Mouse (Mus musculus): ENCODE measurements around the gene Tmem127.
"Not testable (repeated sequence)": the region's sequence is repeated elsewhere in the genome, so short reads cannot be mapped to it uniquely, and the experiment has no call there.

Gene Tmem127

DNA sequence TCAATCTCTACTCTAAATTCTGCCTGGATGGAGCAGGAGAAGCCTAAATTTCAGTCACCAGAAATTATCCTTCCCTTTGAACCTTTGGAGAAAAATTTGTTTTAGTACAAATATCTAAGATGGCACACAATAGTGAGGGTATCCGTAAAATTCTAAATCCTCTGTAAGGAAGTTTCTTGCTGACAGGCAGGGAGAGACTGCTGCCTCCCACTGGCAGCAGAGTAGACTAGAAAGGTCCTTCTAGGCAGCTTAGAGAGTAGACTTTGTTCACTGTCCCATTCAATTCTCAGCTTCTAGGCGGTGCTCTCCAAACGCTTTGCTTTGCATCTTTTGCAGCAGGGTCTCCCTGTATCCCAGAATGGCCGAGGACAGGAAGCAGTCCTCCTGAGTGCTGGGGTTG lies 20.1 kb downstream of the Tmem127 start:
- no peak for DNase-seq (ENCODE audit: low spot score)

DNA sequence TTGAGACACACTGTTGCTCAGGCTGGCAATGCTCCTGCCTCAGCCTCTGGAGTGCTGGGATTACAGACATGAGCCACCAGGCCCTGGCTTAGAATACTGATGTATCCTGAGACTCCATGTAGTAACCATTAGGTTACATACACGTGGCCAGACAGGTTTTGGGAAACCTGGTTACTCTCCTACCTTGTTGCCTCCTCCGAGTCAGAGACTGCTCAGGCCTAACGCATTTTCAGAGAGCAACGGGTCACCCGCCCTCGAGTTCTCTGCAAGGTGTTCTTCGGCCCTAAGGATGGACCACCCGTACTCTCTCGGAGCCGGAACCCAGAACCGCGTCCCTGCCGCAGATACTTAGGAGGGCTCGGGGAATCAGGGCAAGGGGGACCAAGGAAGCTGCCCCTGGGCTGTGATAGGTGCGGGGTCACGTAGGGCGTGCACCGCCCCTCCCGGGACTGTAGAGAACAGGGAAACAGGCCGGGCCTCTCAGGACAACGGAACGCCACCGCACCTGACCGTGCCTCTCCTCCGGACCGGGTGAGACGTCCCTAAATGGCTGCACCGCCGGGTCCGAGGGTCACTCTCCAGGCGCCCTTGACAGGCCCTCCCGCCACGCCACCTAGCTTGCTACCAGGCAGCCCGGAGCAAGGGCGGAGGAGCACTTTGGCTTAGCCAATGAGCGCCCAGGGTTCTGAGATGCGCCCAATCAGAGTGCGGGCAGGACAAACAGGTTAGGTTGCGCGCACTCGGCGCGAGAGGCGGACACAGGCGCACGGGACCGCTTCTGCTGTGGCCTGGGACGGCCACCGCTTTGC lies 22.0 kb downstream of the Tmem127 start, which contains the start of gene Stard7:
Gene Stard7, plus strand, starts transcription at position 728 of the 809 bp plus-strand sequence.
- DNase-seq (ENCODE audit: low spot score): peak; percentile 83

DNA sequence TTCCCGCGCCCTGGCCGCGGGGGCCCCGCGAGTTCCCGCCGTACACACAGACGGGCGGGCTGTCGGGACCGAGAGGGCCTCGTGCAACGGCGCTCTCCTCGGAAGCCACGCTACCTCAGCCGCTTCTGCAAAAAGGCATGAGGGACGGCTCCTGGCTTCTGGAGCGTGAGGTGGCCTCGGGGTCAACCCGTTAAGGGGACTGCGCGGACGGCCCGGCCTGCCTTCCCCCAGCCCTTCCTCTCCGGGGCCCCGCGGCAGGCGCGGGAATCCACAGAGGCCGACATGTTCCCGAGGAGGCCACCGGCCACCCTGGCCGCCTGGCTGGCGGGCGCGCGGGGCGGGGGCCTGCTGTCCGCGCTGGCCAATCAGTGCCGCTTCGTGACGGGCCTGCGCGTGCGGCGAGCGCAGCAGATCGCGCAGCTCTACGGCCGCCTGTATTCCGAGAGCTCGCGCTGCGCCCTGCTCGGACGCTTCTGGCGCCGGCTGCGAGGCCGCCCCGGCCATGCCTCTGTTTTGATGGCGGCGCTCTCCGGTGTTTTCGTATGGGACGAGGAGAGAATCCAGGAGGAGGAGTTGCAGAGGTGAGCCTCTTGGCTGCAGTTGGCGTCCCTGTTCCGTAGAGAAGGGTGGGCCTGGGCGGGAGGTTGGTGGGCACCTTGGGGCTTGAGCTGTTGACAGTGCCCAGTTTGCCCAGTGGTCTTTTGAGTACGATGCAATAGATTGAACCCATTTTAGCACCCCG lies 22.8 kb downstream of the Tmem127 start:
- DNase-seq (ENCODE audit: low spot score): peak; percentile 27

DNA sequence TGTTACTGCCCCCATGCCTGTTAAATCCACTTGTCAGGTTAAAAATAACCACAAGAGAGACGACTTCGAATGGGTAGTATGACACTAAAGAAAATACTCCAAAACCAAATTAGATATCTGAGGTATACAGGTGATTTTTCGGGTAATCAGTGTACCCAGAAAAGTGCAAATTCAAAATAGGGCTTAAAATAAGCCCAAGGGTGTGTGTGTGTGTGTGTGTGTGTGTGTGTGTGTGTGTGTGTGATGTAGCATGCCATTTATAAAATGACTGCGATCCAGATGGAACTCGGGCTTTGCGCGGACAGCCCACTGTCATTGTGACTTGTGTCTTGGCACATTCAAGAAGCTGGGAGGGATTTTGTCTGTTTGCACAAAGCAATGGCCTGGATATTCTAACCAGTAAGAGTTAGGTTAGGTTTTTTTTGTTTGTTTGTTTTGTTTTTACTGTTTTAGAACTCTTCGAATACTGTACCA lies 23.4 kb downstream of the Tmem127 start:
- no peak for DNase-seq (ENCODE audit: low spot score)

DNA sequence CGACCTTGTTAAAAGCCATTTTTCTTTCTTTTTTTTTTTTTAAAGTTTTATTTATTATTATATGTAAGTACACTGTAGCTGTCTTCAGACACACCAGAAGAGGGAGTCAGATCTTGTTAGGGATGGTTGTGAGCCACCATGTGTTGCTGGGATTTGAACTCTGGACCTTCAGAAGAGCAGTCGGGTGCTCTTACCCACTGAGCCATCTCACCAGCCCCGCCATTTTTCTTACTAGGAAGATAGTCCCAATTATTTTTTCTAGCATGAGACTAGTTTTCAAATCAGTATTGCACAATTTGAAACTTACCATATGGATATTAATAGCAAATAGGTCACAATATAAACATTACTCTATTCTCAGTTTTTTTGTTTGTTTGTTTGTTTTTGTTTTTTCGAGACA lies 24.3 kb downstream of the Tmem127 start:
- DNase-seq (ENCODE audit: low spot score): not testable (repeated sequence)

DNA sequence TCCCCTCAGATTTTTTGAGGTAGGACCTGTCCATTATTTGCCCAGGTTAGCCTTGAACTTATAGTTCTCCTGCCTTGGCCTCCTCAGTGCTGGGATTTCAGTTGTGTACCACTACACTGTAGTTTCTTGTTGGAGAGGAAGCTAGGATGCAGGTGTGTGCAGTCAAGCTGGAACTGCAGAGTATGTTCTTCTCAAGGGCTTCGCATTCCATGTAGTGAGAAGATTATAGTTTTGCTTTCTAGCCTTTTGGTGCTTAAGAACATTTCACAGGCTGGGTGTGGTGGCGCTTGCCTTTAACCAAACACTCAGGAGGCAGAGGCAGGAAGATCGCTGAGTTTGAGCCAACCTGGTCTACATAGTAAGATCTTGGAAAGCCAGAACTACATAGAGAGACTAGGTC lies 25.1 kb downstream of the Tmem127 start:
- DNase-seq (ENCODE audit: low spot score): no peak

DNA sequence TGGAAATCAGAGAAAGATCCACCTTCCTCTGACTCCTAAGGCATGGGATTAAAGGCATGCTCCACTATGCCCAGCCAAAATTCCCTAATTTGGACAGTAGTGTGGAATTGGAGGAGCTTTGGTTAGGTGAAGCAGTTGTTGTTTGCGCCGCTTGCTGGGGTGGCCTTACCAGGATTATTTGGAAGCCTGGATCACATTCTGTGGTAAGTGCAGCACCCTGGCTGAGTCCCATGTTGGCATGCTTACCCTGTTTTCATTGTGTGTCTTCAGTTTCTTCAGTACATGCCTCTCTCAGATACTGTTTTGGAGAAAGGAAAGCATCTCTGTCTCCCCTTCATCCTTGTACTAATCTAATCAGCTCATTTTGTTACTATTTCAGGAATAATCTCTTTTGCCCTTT lies 26.9 kb downstream of the Tmem127 start:
- no peak for DNase-seq (ENCODE audit: low spot score)

DNA sequence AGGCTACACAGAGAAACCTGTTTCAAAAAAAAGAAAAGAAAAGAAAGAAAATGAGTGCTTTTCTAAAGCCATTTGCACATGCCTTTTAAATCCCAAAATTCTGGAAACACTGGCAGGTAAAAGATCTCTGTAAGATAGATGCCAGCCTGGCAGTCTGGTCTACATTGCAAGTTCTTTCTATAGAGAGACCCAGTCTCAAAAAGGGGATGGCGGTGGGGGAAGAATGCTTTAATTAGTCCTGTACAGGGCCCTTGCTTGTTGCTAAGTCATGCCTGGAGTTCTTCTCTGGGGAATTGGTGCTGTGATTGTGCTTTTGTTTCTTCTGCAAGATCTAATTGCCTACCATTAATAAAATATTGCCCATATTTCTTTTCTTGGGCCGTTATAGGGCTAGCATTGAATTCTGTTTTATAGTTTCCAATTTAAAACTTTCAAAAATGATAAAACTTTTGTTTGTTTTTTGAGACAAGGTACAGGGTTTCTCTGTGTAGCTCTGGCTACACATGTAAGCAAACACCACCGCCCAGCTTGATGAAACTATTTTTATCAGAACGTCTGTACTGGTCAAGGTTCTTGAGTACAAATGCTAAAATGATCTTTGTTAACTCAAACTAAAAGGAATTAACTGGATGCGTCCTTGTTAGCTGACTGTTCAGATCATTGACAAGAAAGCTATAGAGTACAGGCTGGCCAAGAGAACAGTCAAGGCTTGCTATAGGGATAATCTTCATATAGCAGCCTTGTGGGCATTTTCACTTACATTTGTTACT lies 28.0 kb downstream of the Tmem127 start:
- DNase-seq (ENCODE audit: low spot score): no peak

DNA sequence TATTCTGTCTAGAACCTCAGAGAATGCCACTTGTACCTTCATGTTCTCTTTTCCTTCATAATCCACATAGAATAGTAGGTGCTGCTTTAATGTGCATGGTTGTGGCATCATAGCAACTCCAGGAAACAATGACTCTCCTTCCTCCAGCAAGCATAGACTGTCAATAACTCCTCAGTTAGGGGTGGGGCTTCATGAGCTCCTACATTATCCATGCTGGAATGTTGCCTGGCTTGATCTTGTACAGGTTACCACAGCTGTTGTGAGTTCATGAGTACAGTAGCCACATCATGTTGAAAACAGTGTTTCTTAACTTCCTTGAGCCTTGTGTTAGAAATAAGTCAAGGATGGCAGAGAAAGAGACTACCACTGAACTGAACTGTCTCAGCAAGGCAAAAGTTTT lies 30.5 kb downstream of the Tmem127 start:
- no peak for DNase-seq (ENCODE audit: low spot score)

DNA sequence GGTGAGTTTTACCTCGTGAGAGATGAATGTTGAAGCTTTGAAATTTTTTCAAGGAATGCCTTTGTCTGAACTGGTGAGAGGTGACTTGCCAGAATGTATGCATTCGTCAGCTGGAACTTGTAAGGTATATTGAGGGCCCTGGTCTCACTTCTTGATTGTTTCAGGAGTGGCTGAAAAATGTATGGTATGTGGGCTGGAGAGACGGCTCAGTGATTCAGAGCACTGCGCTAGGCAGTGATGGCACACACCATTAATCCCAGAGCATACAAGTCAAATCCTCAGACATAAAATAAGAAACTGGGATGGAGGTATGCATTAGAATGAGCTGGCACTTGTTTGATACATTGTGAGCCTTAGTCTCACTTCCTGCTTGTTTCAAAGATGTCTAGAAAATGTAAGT lies 44.5 kb downstream of the Tmem127 start:
- DNase-seq (ENCODE audit: low spot score): no peak

DNA sequence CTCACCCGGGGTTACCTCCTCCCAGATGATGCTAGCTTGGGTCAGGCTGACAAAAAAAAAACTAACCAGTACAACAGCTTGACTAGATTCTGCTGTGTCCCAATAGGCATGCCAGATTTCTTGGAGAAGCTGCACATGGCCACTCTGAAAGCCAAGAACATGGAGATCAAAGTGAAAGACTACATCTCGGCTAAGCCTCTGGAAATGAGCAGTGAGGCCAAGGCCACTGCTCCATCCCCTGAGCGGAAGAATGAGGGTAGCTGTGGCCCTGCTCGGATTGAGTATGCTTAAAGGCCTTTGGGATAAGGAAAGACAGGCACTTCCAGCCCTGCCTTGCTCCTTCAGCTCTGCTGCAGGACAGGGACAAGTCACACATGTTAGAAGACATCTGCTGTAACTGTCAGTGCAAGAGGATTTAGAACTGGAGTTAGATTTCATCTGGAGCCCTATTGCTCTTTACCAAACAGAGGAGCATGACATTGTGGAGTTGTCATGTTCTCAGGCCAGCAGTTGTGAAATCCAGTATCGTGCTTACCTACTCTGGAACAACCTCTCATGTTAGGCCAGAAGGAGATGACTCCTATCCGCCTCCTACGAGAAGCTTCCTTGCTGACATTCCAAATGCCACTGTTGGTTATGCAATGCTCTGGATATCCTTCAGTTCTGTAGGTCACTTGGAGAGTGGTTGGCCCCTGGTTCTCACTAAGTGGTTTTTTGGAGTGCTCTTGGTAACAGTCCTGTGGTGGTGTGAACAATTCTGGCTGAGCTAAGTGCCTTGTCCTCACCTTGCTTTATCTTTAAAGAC lies 49.5 kb downstream of the Tmem127 start:
- no peak for DNase-seq (ENCODE audit: low spot score)

DNA sequence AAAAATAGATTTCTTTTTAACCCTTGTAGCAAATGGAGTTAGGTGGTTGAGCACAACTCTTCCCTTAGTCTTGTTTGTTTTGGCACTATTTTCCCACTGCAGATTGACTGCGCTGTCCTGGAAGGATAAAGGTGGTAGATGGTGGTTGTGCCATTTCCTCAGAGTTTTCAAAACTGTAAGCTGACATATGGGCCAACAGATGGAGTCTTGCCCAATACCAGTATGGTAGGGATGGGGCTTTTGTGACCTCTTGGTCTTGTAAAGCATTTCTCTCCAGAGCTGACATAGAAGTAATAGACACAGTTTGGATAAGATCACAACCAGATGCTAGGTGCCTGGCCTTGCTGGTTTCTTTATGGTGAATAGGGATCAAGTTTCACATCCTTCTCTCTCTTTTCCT lies 50.3 kb downstream of the Tmem127 start:
- DNase-seq (ENCODE audit: low spot score): no peak

DNA sequence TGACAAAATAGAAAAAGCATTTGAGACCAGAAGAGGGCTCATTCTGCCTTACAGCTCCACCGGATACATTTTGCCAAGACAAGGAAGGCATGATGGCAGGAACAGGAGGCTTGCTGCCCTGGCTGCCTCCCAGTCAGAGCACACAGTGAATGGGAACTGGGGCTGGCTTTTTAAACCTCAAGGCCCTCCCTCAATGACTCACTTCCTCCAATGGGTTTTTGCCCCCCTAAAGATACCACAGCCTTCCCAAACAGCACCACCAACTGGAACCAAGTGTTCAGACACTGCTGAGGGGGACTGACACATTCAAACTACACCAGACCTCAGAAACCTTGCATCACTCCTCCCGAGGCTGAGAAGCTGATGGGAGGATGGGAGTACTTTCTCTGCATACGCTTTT lies 53.0 kb downstream of the Tmem127 start:
- no peak for DNase-seq (ENCODE audit: low spot score)

DNA sequence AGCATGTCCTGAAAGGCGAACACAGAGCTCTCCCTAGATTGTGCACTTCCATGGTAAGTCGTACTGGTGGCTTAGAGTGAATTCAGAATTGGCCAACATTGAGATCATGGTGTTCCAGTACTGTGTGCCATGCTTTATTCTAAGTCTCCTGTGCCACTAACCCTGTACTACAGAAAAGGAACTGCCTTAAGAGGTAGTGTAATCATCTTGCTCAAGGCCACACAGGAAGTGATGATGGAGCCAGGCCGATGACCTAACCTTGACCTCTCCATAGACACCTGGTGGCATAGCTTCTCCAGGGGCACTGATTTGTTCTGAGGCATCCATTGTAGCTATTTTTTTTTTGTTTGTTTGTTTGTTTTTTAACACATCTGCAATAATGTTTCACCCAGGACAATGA lies 54.2 kb downstream of the Tmem127 start:
- no peak for DNase-seq (ENCODE audit: low spot score)

DNA sequence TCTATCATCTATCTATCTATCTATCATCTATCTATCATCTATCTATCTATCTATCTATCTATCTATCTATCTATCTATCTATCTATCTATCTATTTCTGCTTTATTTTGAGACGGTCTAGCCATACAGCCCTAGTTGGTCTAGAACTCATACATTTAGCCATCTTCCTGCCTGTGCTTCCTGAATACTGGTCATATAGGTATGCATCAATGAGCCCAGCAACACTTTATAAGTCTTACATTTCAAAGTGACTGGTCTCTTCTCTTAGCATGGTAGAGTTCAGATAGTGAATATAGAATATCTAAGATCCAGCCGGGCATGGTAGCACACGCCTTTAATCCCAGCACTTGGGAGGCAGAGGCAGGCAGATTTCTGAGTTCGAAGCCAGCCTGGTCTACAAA lies 56.5 kb downstream of the Tmem127 start:
- DNase-seq (ENCODE audit: low spot score): not testable (repeated sequence)

DNA sequence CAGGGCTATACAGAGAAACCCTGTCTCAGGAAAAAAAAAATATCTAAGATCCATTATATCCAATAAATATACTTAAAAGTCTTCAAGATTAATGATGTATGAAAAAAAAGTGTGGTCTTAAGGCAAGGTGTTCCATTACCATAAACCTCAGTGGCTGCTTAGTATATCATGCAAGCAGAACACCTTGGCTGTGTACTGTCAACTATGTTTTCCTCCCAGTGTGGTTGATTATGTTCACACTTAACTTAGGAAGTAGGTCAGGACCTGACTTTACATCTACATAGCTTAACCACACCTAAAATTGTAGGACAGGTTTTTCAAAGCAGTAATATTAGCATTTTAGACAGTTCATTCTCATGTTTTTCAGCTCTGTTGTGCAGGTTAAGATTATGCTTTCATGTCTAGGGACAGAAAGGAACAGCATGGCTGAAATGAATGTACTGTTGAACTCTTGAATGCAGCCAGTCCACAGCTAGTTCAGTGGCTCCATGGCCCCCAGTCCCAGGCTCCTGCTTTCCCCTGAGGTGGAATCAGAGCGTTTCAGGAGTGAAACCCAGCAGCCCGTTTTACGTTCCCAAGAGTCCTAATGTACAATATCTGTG lies 57.0 kb downstream of the Tmem127 start:
- no peak for DNase-seq (ENCODE audit: low spot score)

DNA sequence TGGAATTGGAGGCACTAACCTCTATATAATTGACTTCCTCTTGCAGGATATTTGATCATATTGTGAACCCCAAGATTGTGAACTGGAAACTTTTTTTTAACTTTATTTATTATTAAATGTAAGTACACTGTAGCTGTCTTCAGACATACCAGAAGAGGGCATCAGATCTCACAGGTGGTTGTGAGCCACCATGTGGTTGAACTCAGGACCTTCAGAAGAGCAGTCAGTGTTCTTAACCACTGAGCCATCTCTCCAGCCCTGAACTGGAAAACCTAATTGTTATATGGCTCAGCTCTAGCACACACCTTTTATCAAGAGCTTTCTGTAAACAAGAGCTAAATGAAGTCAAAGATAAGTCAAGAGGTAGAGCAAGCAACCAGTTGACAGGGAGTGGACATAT lies 58.4 kb downstream of the Tmem127 start:
- DNase-seq (ENCODE audit: low spot score): no peak

DNA sequence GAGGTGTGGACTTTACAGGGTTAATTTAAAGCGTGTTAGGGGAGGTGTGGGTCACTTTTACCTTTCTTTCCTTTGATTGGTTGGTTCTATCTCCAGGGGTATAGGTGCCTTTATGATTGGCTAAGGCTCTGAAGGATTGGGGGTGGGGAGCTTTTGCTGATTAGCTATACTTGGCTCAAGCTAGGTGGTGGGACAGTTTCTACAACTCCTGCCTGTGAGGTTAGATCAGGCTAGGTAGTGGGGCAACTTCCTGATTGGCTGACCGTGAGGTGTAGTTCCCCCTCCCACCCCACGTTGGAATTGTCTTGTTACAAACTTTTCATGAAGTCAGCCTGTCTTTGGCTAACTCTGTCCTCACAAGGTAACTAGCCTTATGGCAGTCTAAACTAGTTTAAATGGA lies 59.5 kb downstream of the Tmem127 start:
- no peak for DNase-seq (ENCODE audit: low spot score)

DNA sequence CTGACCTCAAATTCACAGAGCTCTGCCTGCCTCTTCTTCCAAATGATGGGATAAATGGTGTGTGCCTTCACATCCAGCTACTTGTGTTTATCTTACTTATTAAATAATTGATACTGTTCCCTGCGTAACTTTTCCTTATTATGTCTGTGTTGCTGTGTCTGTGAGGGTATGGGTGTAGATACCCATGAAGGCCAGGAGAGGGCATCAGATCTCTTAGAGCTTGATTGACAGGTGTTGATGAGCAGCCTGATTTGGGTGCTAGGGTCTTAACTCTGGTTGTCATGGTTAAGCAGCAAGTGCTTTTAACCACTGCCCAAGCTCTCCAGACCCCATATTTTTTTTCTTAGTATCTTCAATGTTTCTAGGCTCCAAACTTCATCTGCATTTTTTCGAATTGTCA lies 61.0 kb downstream of the Tmem127 start:
- DNase-seq (ENCODE audit: low spot score): no peak

DNA sequence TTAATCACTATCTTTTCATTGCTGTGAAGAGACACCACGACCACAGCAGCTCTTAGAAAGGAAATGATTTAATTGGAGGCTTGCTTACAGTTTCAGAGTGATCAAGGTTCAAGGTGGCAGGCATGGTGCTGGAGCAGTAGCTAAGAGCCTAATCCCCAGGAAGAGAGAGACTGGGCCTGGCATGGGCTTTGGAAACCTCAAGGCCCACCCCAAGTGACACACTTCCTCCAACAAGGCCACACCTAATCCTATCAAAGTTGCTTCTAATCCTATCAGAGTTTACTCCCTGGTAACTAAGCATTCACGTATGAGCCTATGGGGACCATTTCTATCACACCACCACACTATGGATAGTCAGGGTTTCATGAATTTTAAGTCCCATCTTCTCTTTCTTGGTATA lies 62.5 kb downstream of the Tmem127 start:
- DNase-seq (ENCODE audit: low spot score): no peak

DNA sequence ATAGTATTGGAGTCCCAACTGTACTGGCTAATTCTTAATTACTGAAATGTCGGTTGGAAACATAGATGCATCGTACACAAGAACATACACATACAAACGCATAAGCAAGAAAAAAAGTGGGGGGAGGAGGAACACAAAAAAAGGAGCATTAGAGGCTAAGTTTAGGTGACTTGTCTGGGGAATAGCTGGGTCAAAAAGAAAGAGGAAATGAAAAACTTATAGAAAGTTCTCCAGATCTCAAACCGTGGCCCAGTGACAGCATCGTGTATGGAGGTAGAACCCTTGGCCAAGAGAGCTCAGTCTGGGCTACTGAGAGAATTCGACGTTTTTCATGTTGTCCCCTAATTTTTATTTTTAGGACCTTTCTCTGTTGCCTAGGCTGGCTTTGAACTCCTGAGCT lies 63.0 kb downstream of the Tmem127 start:
- no peak for DNase-seq (ENCODE audit: low spot score)

Data from urinary bladder, postnatal 10 days (tissue).